ENCODE assay signal across 27 mouse cellular contexts in the genomic region with DNA sequence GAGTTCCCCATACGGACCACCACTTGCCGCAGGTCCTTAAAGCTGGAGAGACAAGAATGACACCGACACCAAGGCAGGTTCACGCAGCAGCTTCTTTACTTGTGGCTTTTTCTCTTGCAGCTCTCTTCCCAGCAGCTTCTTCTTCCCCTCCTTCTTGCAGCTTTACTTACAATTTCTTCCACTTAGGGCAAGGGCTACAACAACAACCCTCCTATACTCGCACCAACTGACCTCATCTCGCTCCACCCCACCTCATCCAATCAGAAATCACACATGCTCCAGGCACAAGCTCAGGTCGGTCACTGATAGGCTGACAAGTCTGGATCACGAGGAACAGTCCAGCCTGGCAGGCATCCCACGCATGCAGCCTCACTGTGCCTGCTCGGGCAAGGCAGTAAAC.
DNase-seq lines count a peak whose midpoint lies in the region; ATAC-seq and TF ChIP-seq lines count a peak whose summit lies in the region.
"Had no signal": no experiment of that assay in that cellular context is flagged by ENCODE, and none has a peak within 500 bp of the region (broad histone marks: within the 10 kb centered on the region; RNA-seq: fewer than 3 reads in every experiment).

No protein-coding gene starts in this region.

- H3K4me3 ChIP-seq in neural tube, embryonic 12.5 days: no peak overlapping the region
- H3K4me3 ChIP-seq: forebrain, embryonic 10.5 days; forebrain, embryonic 13.5 days; heart, embryonic 12.5 days; heart, embryonic 15.5 days; hindbrain, embryonic 10.5 days; hindbrain, embryonic 13.5 days had no signal

- no peak overlapping the region for H3K9ac ChIP-seq in neural tube, embryonic 12.5 days
- H3K9ac ChIP-seq: forebrain, embryonic 13.5 days; heart, embryonic 12.5 days; heart, embryonic 15.5 days; hindbrain, embryonic 13.5 days had no signal

- no peaks in the 10 kb centered on the region for H3K4me1 ChIP-seq in neural tube, embryonic 12.5 days
- H3K4me1 ChIP-seq: forebrain, embryonic 10.5 days; forebrain, embryonic 13.5 days; heart, embryonic 12.5 days; heart, embryonic 15.5 days had no signal

- no peak overlapping the region for H3K4me2 ChIP-seq in neural tube, embryonic 12.5 days (replicated peaks)
- H3K4me2 ChIP-seq: forebrain, embryonic 13.5 days; heart, embryonic 12.5 days; heart, embryonic 15.5 days; hindbrain, embryonic 13.5 days had no signal

- no peak for TF ChIP-seq CTCF in brain, embryonic 14.5 days (IDR thresholded peaks at IDR 0.05; ENCODE audit: borderline replicate concordance, extremely low read depth, insufficient read depth, insufficient read length)

- H3K27ac ChIP-seq in neural tube, embryonic 12.5 days: no peak overlapping the region
- H3K27ac ChIP-seq: forebrain, embryonic 10.5 days; forebrain, embryonic 13.5 days; heart, embryonic 15.5 days; hindbrain, embryonic 10.5 days; hindbrain, embryonic 13.5 days; hindbrain, postnatal 0 days had no signal

- WGBS in neural tube, embryonic 12.5 days: 87% methylated on average over 10 of the region's 10 CpGs

- H3K36me3 ChIP-seq in neural tube, embryonic 12.5 days: no peaks in the 10 kb centered on the region
- H3K36me3 ChIP-seq: forebrain, embryonic 10.5 days; heart, embryonic 12.5 days; heart, embryonic 15.5 days; hindbrain, embryonic 10.5 days; hindbrain, embryonic 13.5 days had no signal

- ATAC-seq in neural tube, embryonic 12.5 days (ENCODE audit: low FRiP score, low read depth): 0 out of 2 replicates have a peak, but pooled peaks have one; percentile 29
- ATAC-seq: forebrain, embryonic 13.5 days; forebrain, embryonic 16.5 days; hindbrain, postnatal 0 days; inflammation-experienced regulatory T-cells, adult 6 months; intestine, embryonic 16.5 days had no signal

- peaks cover 14% of the 10 kb centered on the region; the same call in 1 of the 2 replicates for H3K9me3 ChIP-seq in neural tube, embryonic 12.5 days
- H3K9me3 ChIP-seq: heart, embryonic 15.5 days; hindbrain, embryonic 13.5 days had no signal

- DNase-seq in cerebellum, postnatal 10 days: peak; percentile 15 to 29
- DNase-seq in cerebellum, adult 9-11 months: no peak
- DNase-seq in neural tube, embryonic 10.5 days (ENCODE audit: extremely low spot score, low spot score): no peak
- DNase-seq in brain, embryonic 14.5 days (ENCODE audit: low read depth): peak; percentile 24
- DNase-seq in embryo, embryonic 11 days: no peak
- DNase-seq in right cerebral cortex, postnatal 10 days (ENCODE audit: low spot score in 2 of 2): no peak
- DNase-seq: adrenal gland, postnatal 10 days; adrenal gland, postnatal 36 days; B cell, adult 2 months; cerebellum, adult 11-12 months; cerebellum, adult 8-10 months; gastrocnemius, postnatal 25 days; heart, adult 18-20 months; heart, postnatal 10 days; heart, postnatal 36 days had no signal

- TF ChIP-seq POLR2A in brain, embryonic 14.5 days (IDR thresholded peaks at IDR 0.05; ENCODE audit: borderline replicate concordance, extremely low read depth, insufficient read depth, insufficient read length, poor library complexity, severe bottlenecking): no peak

- no peaks in the 10 kb centered on the region for H3K27me3 ChIP-seq in neural tube, embryonic 12.5 days (replicated peaks)
- H3K27me3 ChIP-seq: CH12.LX; forebrain, embryonic 13.5 days; heart, embryonic 12.5 days; heart, embryonic 15.5 days; hindbrain, embryonic 13.5 days had no signal

Comparison
In these comparisons a context has a peak if more than half of its experiments do, and no peak if none do; other contexts are left out.
1. DNase-seq: peak in cerebellum, postnatal 10 days (2 of 2) and brain, embryonic 14.5 days (single experiment); none in cerebellum, adult 9-11 months (single experiment), neural tube, embryonic 10.5 days (single experiment), embryo, embryonic 11 days (single experiment) and right cerebral cortex, postnatal 10 days (0 of 2).